Mouse (Mus musculus) lung, postnatal 0 days (tissue): ENCODE measurements around the gene Aff4.

Experiments
- CTCF ChIP-seq: IDR thresholded peaks from 2 replicates; pipeline ENCODE4 v1.5.1; 2016; ENCODE audit warnings: antibody characterized with exemption, mild to moderate bottlenecking
- EP300 ChIP-seq: IDR thresholded peaks from 2 replicates; pipeline ENCODE4 v1.6.1; 2016; ENCODE audit warnings: antibody characterized with exemption, mild to moderate bottlenecking, control low read depth

DNA sequence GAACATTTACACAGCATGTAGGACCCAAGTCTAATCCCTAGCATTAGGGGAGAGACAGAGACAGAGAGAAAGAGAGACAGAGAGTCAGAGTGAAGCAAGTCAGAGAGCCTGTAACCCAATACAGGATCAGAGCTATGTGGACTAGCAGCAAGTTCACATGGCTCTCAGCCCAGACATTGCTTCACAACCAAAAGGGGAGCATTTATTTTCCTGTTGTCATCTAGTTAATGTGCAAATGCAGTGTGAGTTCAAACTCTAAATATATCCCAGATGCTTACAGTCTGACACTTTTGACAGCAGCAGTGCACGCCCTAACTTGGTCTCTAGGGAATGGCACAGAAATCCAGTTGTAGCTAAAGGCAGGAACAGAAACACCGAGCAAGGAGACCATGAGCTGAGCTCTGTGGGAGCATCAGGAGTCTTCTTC lies 41.7 kb upstream of the Aff4 start:
- TF ChIP-seq CTCF (no peak), EP300 (peak; percentile 57; the same call in 1 of the 2 replicates)
